Mouse (Mus musculus): ENCODE data around the gene Chil3. TPM values are rescaled to one million over a fixed set of nuclear protein-coding genes. Genes with fewer than 3 reads are reported as not detected.

Chil3 gene
- polyA plus RNA-seq, 1 experiment from 2014 or later: 19.2 TPM

GRCm38 (mm10) chr3:106126999-106127398 is 40.4 kb downstream of the Chil3 start:
- no peak for ATAC-seq
- Histone ChIP-seq H3K9me3 (ENCODE audit: low read length) (no peaks in the 10 kb centered on the region), H3K27ac (ENCODE audit: low read length) (no peak overlapping the region), H3K27me3 (replicated peaks; ENCODE audit: insufficient read depth, low read length) (no peaks in the 10 kb centered on the region), H3K4me1 (ENCODE audit: insufficient read depth, low read depth, low read length) (no peaks in the 10 kb centered on the region), H3K9ac (replicated peaks; ENCODE audit: low read depth) (no peak overlapping the region), H3K4me2 (replicated peaks; ENCODE audit: low read depth, low read length) (no peak overlapping the region), H3K4me3 (ENCODE audit: low read depth, low read length) (no peak overlapping the region), H3K36me3 (ENCODE audit: insufficient read depth, low read length) (no peaks in the 10 kb centered on the region)
- no peak for DNase-seq (ENCODE audit: low spot score)
- TF ChIP-seq EP300 (IDR thresholded peaks at IDR 0.05) (no peak), CTCF (IDR thresholded peaks at IDR 0.05) (no peak)

GRCm38 (mm10) chr3:106112929-106113328 is 54.4 kb downstream of the Chil3 start, which contains the start of gene Chia1:
Gene Chia1 (plus strand): TSS chr3:106113229.
- TF ChIP-seq CTCF (IDR thresholded peaks at IDR 0.05) (no peak), EP300 (IDR thresholded peaks at IDR 0.05) (no peak)
- no peaks in the 10 kb centered on the region for H3K4me1 ChIP-seq (ENCODE audit: insufficient read depth, low read depth, low read length)
- H3K27me3 ChIP-seq (replicated peaks; ENCODE audit: insufficient read depth, low read length): no peaks in the 10 kb centered on the region
- ATAC-seq: peak; percentile 57; the same call in 1 of the 2 replicates
- no peak within 1 kb of the TSS for H3K4me2 ChIP-seq (replicated peaks; ENCODE audit: low read depth, low read length)
- no peak within 1 kb of the TSS for H3K9ac ChIP-seq (replicated peaks; ENCODE audit: low read depth)
- no peaks in the 10 kb centered on the region for H3K9me3 ChIP-seq (ENCODE audit: low read length)
- H3K36me3 ChIP-seq (ENCODE audit: insufficient read depth, low read length): no peaks in the 10 kb centered on the region
- 59% methylated on average over 3 of the region's 3 CpGs for WGBS
- peak; percentile 46 for DNase-seq (ENCODE audit: low spot score)
- no peak within 1 kb of the TSS for H3K4me3 ChIP-seq (ENCODE audit: low read depth, low read length)
- no peak within 1 kb of the TSS for H3K27ac ChIP-seq (ENCODE audit: low read length)

Other genes with a start within 250 kb of the Chil3 start
- gene I830077J02Rik, start 234.9 kb downstream of the Chil3 start, polyA plus RNA-seq (2015; fragmentation: Nextera tagmentation; extraction: Ambion mirVana): 1.2 and 1.9 TPM in 2 replicates
- gene Wdr77, start 208.2 kb downstream of the Chil3 start, polyA plus RNA-seq (2015; fragmentation: Nextera tagmentation; extraction: Ambion mirVana): 45.9 and 50.0 TPM in 2 replicates
- 352 and 364 TPM in 2 replicates for gene Atp5f1, start 207.5 kb downstream of the Chil3 start, polyA plus RNA-seq (2015; fragmentation: Nextera tagmentation; extraction: Ambion mirVana)
- gene Ovgp1, start 193.9 kb downstream of the Chil3 start, polyA plus RNA-seq (2015; fragmentation: Nextera tagmentation; extraction: Ambion mirVana): 0.95 and 1.0 TPM in 2 replicates
- gene Pifo, start 152.9 kb downstream of the Chil3 start, polyA plus RNA-seq (2015; fragmentation: Nextera tagmentation; extraction: Ambion mirVana): 18.5 and 23.0 TPM in 2 replicates
- gene Chil5, start 134.8 kb downstream of the Chil3 start, polyA plus RNA-seq (2015; fragmentation: Nextera tagmentation; extraction: Ambion mirVana): 0.20 and 0.30 TPM in 2 replicates
- gene Chia1, start 54.3 kb downstream of the Chil3 start, polyA plus RNA-seq (2015; fragmentation: Nextera tagmentation; extraction: Ambion mirVana): 47.1 and 69.6 TPM in 2 replicates
- gene Chil4, start 51.9 kb upstream of the Chil3 start, polyA plus RNA-seq (2015; fragmentation: Nextera tagmentation; extraction: Ambion mirVana): not detected in 2 replicates
- gene Chil6, start 238.6 kb upstream of the Chil3 start, polyA plus RNA-seq (2015; fragmentation: Nextera tagmentation; extraction: Ambion mirVana): 0.07 TPM in 1 of 2 replicates, not detected in the other

All from lung, postnatal 0 days (tissue).